Mouse (Mus musculus) liver, embryonic 14.5 days (tissue): Measurements from ENCODE around the gene Rho. TPM values are rescaled to one million over a fixed set of nuclear protein-coding genes. Genes with fewer than 3 reads are reported as not detected.

ENCODE experiments used
- ATAC-seq: fragments of 200-750 bp; cut with Nextera tagmentation; 2 replicates; pipeline ENCODE4 v1.8.0; 2017; ENCODE audit warnings: moderate number of reproducible peaks, mild to moderate bottlenecking, moderate library complexity; ENCODE audit not compliant: insufficient read depth
- DNase-seq, 3 experiments: peaks; one replicate each; pipeline ENCODE4 v3.0.0-alpha.2; 2012 to 2013; ENCODE audit warnings: low read depth in 3 of 3, low spot score in 3 of 3
- H3K27ac ChIP-seq: fragments of 300-500 bp; sonication (generic); 2 replicates; pipeline ENCODE4 v1.5.1; 2014; ENCODE audit warnings: moderate library complexity, mild to moderate bottlenecking, control low read depth, inconsistent platforms
- H3K27me3 ChIP-seq: fragments of 300-500 bp; sonication (generic); 2 replicates; pipeline ENCODE4 v1.6.1; 2014; ENCODE audit warnings: mild to moderate bottlenecking, low read length, moderate library complexity; ENCODE audit not compliant: control insufficient read depth, insufficient read depth
- H3K36me3 ChIP-seq: fragments of 300-500 bp; sonication (generic); replicated peaks from 2 replicates; pipeline ENCODE4 v1.6.1; 2014; ENCODE audit warnings: low read depth; ENCODE audit not compliant: control insufficient read depth, insufficient read depth
- H3K4me1 ChIP-seq, 2 experiments: fragments of 200-500 bp in 1 of 2; fragments of 300-500 bp in 1 of 2; sonication (generic) in 1 of 2; replicated peaks; 2 replicates each; pipeline ENCODE4 v1.6.1; 2012 to 2014; ENCODE audit warnings: antibody characterized with exemption in 1 of 2, inconsistent platforms in 1 of 2, low read length in 1 of 2; ENCODE audit not compliant: control insufficient read depth in 2 of 2, insufficient read depth in 2 of 2
- H3K4me2 ChIP-seq: fragments of 300-500 bp; sonication (generic); 2 replicates; pipeline ENCODE4 v1.6.1; 2014; ENCODE audit warnings: low read depth, mild to moderate bottlenecking, control low read depth, moderate library complexity
- H3K4me3 ChIP-seq, 2 experiments: fragments of 200-500 bp in 1 of 2; fragments of 300-500 bp in 1 of 2; sonication (generic) in 1 of 2; 2 replicates each; pipeline ENCODE4 v1.5.1; 2012 to 2014; ENCODE audit warnings: low read depth in 2 of 2, low read length in 2 of 2, mild to moderate bottlenecking in 2 of 2, control low read depth in 1 of 2, inconsistent platforms in 1 of 2, moderate library complexity in 1 of 2; ENCODE audit not compliant: insufficient read depth in 1 of 2
- H3K9ac ChIP-seq: fragments of 300-500 bp; sonication (generic); replicated peaks from 2 replicates; pipeline ENCODE4 v1.6.1; 2014; ENCODE audit warnings: mild to moderate bottlenecking, control low read depth, moderate library complexity
- H3K9me3 ChIP-seq: fragments of 300-500 bp; sonication (generic); 2 replicates; pipeline ENCODE4 v1.6.1; 2016; ENCODE audit warnings: low read length, mixed read lengths; ENCODE audit not compliant: control insufficient read depth
- CTCF ChIP-seq: IDR thresholded peaks from 2 replicates; pipeline ENCODE4 v1.5.1; 2016; ENCODE audit warnings: antibody characterized with exemption, low read depth, control low read depth
- EP300 ChIP-seq: IDR thresholded peaks from 2 replicates; pipeline ENCODE4 v1.6.1; 2016; ENCODE audit warnings: antibody characterized with exemption, low read depth
- WGBS: fragments of 180-500 bp; shearing (Covaris S2); extraction: QIAGEN DNeasy Blood & Tissue Kit; methylation state at CpG from one replicate; pipeline ENCODE4 v1.1.7; 2014; ENCODE audit not compliant: insufficient replicate concordance; 5-methylcytosine and 5-hydroxymethylcytosine counted together
- polyA plus RNA-seq, 2 experiments: library from polyadenylated mRNA; depleted of rRNA in 1 of 2; stranded (reverse) in 1 of 2; unstranded in 1 of 2; fragments of >200 nt; fragmentation: Nextera tagmentation in 1 of 2; extraction: Ambion mirVana in 1 of 2; gene quantifications; 2 replicates each; pipeline versions ENCODE4 v1.2.1 to v1.2.3; 2012 to 2014

Gene Rho
- polyA plus RNA-seq, 2 experiments = 0.03 TPM; not detected in 1

DNA sequence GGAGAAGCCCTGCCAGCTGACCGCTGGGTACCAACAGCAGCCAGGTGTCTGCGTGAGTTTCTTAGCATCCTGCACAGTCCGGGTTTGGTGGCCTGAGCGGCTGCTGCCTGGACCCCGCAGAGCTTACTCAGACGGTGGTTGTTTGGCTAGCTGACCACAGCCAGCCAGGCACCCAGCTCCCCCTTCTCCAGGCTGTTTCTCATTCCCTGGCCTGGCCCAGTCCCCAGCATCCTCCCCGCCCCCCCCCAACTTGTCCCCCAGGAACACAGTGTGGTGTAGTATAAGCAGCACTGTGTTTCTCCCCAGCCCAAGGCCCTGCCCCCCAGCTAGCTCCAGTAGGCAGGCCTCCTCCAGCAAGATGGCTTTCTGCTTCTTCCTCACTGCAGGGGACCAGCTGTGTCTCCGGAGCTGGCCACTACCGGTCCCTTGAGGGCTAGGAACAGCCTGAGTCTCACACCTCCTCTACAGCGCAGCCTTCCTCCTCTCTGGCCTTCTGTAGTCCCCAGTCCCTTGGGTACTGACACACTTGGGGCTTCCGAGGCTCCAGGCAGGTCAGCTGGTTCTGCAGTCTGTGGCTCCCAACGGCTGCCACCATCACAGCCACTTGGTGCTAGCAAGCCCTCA is 55.0 kb downstream of the Rho start:
- Histone ChIP-seq H3K27ac (no peak overlapping the region), H3K4me3 (no peak overlapping the region), H3K36me3 (no peaks in the 10 kb centered on the region), H3K9me3 (no peaks in the 10 kb centered on the region), H3K4me1 (no peaks in the 10 kb centered on the region), H3K9ac (no peak overlapping the region), H3K4me2 (no peak overlapping the region), H3K27me3 (peaks cover under 1% of the 10 kb centered on the region; the same call in 1 of the 2 replicates)
- TF ChIP-seq CTCF (no peak), EP300 (no peak)
- WGBS = 65% methylated on average over 12 of the region's 12 CpGs
- ATAC-seq (no peak), DNase-seq (no peak)

DNA sequence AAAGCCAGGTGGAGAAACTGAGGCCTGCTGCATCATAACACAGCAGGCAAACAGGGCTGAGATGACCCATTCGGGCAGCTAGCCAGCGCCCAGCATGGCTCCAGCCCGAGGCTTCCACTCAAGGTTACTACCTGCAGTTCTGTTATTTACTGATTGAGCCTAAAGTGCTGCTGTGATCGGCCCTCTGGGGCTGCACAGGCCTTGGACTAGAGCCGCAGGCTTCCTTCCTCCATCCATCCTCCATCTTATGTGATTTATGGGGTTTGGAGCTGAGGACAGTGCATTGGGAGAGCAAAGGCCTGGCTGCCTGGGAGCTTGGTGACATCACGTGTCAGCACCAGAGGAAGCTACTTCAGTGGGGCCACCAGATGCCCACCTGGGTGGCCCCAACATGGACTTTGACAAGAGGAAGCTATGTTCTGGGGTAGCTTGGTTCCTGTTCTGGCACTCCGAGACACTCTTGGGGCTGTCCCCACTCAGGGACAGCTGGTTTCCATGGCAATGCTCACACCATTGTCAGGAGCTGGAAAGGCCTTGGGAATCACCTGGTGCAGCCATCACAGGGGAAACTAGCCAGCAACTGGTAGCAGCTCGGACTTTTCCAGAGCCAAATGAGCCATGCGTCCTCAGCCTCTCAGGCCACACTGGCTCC is 55.7 kb downstream of the Rho start:
- Histone ChIP-seq H3K27ac (no peak overlapping the region), H3K36me3 (no peaks in the 10 kb centered on the region), H3K4me3 (no peak overlapping the region), H3K4me2 (no peak overlapping the region), H3K9ac (no peak overlapping the region), H3K4me1 (no peaks in the 10 kb centered on the region), H3K27me3 (peaks cover 7% of the 10 kb centered on the region), H3K9me3 (no peaks in the 10 kb centered on the region)
- ATAC-seq (no peak), DNase-seq (no peak)
- no peak for TF ChIP-seq CTCF
- no peak for TF ChIP-seq EP300
- WGBS = 43% methylated on average over 9 of the region's 9 CpGs

- no peak overlapping the region for H3K9ac ChIP-seq
- ATAC-seq (no peak), DNase-seq (no peak)
- no peaks in the 10 kb centered on the region for H3K9me3 ChIP-seq
- H3K36me3 ChIP-seq = no peaks in the 10 kb centered on the region
- no peak overlapping the region for H3K4me3 ChIP-seq
- 66% methylated on average over 5 of the region's 5 CpGs for WGBS
- no peak overlapping the region for H3K4me2 ChIP-seq
- H3K27ac ChIP-seq = no peak overlapping the region
- H3K27me3 ChIP-seq = peaks cover 25% of the 10 kb centered on the region
- H3K4me1 ChIP-seq = no peaks in the 10 kb centered on the region
- TF ChIP-seq EP300 (no peak), CTCF (no peak)
Measured at GRCm38 (mm10) chr6:115989032-115989431, 57.5 kb downstream of the Rho start.

- H3K4me3 ChIP-seq = no peak overlapping the region
- H3K27ac ChIP-seq = no peak overlapping the region
- 70% methylated on average over 4 of the region's 4 CpGs for WGBS
- H3K4me2 ChIP-seq = no peak overlapping the region
- no peaks in the 10 kb centered on the region for H3K9me3 ChIP-seq
- H3K36me3 ChIP-seq = no peaks in the 10 kb centered on the region
- no peak overlapping the region for H3K9ac ChIP-seq
- H3K27me3 ChIP-seq = peaks cover 31% of the 10 kb centered on the region
- ATAC-seq = no peak
- no peaks in the 10 kb centered on the region for H3K4me1 ChIP-seq
- TF ChIP-seq EP300 (no peak), CTCF (no peak)
- DNase-seq = no peak
Measured at GRCm38 (mm10) chr6:115989607-115990006, 58.1 kb downstream of the Rho start.

Other genes starting within 250 kb of the Rho start
- gene Tmem40, start 169.3 kb upstream of the Rho start, polyA plus RNA-seq (2012; rRNA removed) = 19.4 and 20.1 TPM in 2 replicates
- gene Tmem40, start 169.3 kb upstream of the Rho start, polyA plus RNA-seq (2014; fragmentation: Nextera tagmentation; extraction: Ambion mirVana) = 19.8 and 21.5 TPM in 2 replicates
- gene Cand2, start 157.2 kb upstream of the Rho start, polyA plus RNA-seq (2012; rRNA removed) = 2.4 and 2.8 TPM in 2 replicates
- 1.7 and 2.5 TPM in 2 replicates for gene Cand2, start 157.2 kb upstream of the Rho start, polyA plus RNA-seq (2014; fragmentation: Nextera tagmentation; extraction: Ambion mirVana)
- 986 and 1,878 TPM in 2 replicates for gene Rpl32, start 123.0 kb upstream of the Rho start, polyA plus RNA-seq (2012; rRNA removed)
- gene Rpl32, start 123.0 kb upstream of the Rho start, polyA plus RNA-seq (2014; fragmentation: Nextera tagmentation; extraction: Ambion mirVana) = 1,452 and 1,510 TPM in 2 replicates
- 0.09 and 0.11 TPM in 2 replicates for gene Efcab12, start 93.3 kb upstream of the Rho start, polyA plus RNA-seq (2012; rRNA removed)
- gene Efcab12, start 93.3 kb upstream of the Rho start, polyA plus RNA-seq (2014; fragmentation: Nextera tagmentation; extraction: Ambion mirVana) = 0.06 TPM in 1 of 2 replicates, not detected in the other
- gene Mbd4, start 78.4 kb upstream of the Rho start, polyA plus RNA-seq (2012; rRNA removed) = 3.8 and 6.4 TPM in 2 replicates
- 5.8 and 9.3 TPM in 2 replicates for gene Mbd4, start 78.4 kb upstream of the Rho start, polyA plus RNA-seq (2014; fragmentation: Nextera tagmentation; extraction: Ambion mirVana)
- 1.6 and 1.7 TPM in 2 replicates for gene Ift122, start 78.3 kb upstream of the Rho start, polyA plus RNA-seq (2012; rRNA removed)
- gene Ift122, start 78.3 kb upstream of the Rho start, polyA plus RNA-seq (2014; fragmentation: Nextera tagmentation; extraction: Ambion mirVana) = 1.9 TPM in 2 replicates
- not detected in 2 replicates for gene H1foo, start 13.2 kb downstream of the Rho start, polyA plus RNA-seq (2012; rRNA removed)
- not detected in 2 replicates for gene H1foo, start 13.2 kb downstream of the Rho start, polyA plus RNA-seq (2014; fragmentation: Nextera tagmentation; extraction: Ambion mirVana)
- gene Plxnd1, start 63.3 kb downstream of the Rho start, polyA plus RNA-seq (2012; rRNA removed) = 7.5 and 13.0 TPM in 2 replicates
- gene Plxnd1, start 63.3 kb downstream of the Rho start, polyA plus RNA-seq (2014; fragmentation: Nextera tagmentation; extraction: Ambion mirVana) = 6.4 and 7.6 TPM in 2 replicates